Mouse (Mus musculus) heart, postnatal 0 days (tissue): Measurements from ENCODE around the gene Ccdc130.

ENCODE experiments used
- CTCF ChIP-seq: IDR thresholded peaks from 2 replicates; pipeline ENCODE4 v1.5.1; 2016; ENCODE audit warnings: antibody characterized with exemption, control low read depth, low read depth
- EP300 ChIP-seq: IDR thresholded peaks from 2 replicates; pipeline ENCODE4 v1.6.1; 2016; ENCODE audit warnings: antibody characterized with exemption, low read depth

DNA sequence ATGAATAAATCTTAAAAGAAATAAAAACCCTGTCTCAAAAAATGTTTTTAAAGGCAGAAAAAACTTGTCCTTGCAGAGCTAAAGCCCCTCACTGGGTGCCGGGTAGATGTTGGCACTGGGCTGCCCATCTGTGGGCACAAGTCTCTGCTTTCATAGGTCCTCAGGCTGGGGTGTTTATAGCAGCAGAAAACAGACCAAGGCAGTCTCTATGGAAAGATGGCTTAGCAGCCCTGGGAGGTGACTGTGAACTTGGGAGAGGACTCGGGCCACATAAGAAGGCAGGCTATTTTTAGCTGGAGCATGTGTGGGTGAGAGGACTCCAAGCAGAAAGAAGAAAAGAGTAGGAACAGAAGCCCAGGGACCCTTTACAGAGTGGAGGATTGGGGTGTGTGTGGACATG, 33.8 kb upstream of the Ccdc130 start:
- TF ChIP-seq CTCF (no peak), EP300 (no peak)
